Mouse (Mus musculus) CD4-positive, CD25-positive, alpha-beta regulatory T cell, adult 2 months (primary cell): Measurements from ENCODE around the gene Ppp2r3c.
"Not testable (repeated sequence)": the region's sequence is repeated elsewhere in the genome, so short reads cannot be mapped to it uniquely, and the experiment has no call there.

Experiments
- DNase-seq: peaks from one replicate; pipeline ENCODE4 v3.0.0-alpha.2; 2012; ENCODE audit warnings: low read depth, low spot score

Gene Ppp2r3c

GRCm38 (mm10) chr12:55277583-55277982 is 25.2 kb downstream of the Ppp2r3c start:
- not testable (repeated sequence) for DNase-seq

- no peak for DNase-seq
Measured at GRCm38 (mm10) chr12:55272243-55272642, 30.6 kb downstream of the Ppp2r3c start.

- DNase-seq = not testable (repeated sequence)
Measured at GRCm38 (mm10) chr12:55263385-55263784, 39.4 kb downstream of the Ppp2r3c start.

GRCm38 (mm10) chr12:55261950-55262349 is 40.8 kb downstream of the Ppp2r3c start:
- DNase-seq = not testable (repeated sequence)

- DNase-seq = not testable (repeated sequence)
Measured at GRCm38 (mm10) chr12:55242243-55242642, 60.6 kb downstream of the Ppp2r3c start.

- DNase-seq = not testable (repeated sequence)
Measured at GRCm38 (mm10) chr12:55230520-55230861, 72.3 kb downstream of the Ppp2r3c start.

- not testable (repeated sequence) for DNase-seq
Measured at GRCm38 (mm10) chr12:55229626-55230519, 72.9 kb downstream of the Ppp2r3c start, which contains the start of gene Srp54c. TSS of gene Srp54c (plus strand) at chr12:55230168.
